Mouse (Mus musculus): ENCODE measurements around the gene Sarm1. TPM values are rescaled to one million over a fixed set of nuclear protein-coding genes. Genes with fewer than 3 reads are reported as not detected.

The Sarm1 gene
- polyA plus RNA-seq, 1 experiment from 2014 or later, result 34.9 TPM

- H3K4me2 ChIP-seq (ENCODE audit: low read length), result no peak overlapping the region
- WGBS, result 75% methylated on average over 2 of the region's 2 CpGs
- no peak for DNase-seq (ENCODE audit: low spot score)
- no peaks in the 10 kb centered on the region for H3K36me3 ChIP-seq (ENCODE audit: control insufficient read depth, insufficient read depth, low read length)
- H3K27ac ChIP-seq (ENCODE audit: low read depth, low read length), result no peak overlapping the region
- no peaks in the 10 kb centered on the region for H3K27me3 ChIP-seq (replicated peaks; ENCODE audit: control insufficient read depth, insufficient read depth, low read length)
- no peak overlapping the region for H3K4me3 ChIP-seq (ENCODE audit: low read depth, low read length)
- no peak overlapping the region for H3K9ac ChIP-seq (ENCODE audit: low read length)
- ATAC-seq, result no peak
- H3K4me1 ChIP-seq (ENCODE audit: control insufficient read depth, insufficient read depth, low read length), result no peaks in the 10 kb centered on the region
- H3K9me3 ChIP-seq (replicated peaks; ENCODE audit: control insufficient read depth, low read length), result no peaks in the 10 kb centered on the region
Observed at GRCm38 (mm10) chr11:78424352-78424751, 73.2 kb downstream of the Sarm1 start.

Other genes starting within 250 kb of the Sarm1 start
- 49.4 and 56.0 TPM in 2 replicates for gene 2610507B11Rik, start 236.0 kb downstream of the Sarm1 start, polyA plus RNA-seq (2014; fragmentation: Nextera tagmentation; extraction: Ambion mirVana)
- 0.19 and 0.43 TPM in 2 replicates for gene BC030499, start 206.9 kb downstream of the Sarm1 start, polyA plus RNA-seq (2014; fragmentation: Nextera tagmentation; extraction: Ambion mirVana)
- gene Spag5, start 196.2 kb downstream of the Sarm1 start, polyA plus RNA-seq (2014; fragmentation: Nextera tagmentation; extraction: Ambion mirVana), result 21.5 and 25.4 TPM in 2 replicates
- gene Aldoc, start 174.8 kb downstream of the Sarm1 start, polyA plus RNA-seq (2014; fragmentation: Nextera tagmentation; extraction: Ambion mirVana), result 161 and 167 TPM in 2 replicates
- gene Pigs, start 169.3 kb downstream of the Sarm1 start, polyA plus RNA-seq (2014; fragmentation: Nextera tagmentation; extraction: Ambion mirVana), result 46.8 and 51.0 TPM in 2 replicates
- 72.5 and 73.8 TPM in 2 replicates for gene Unc119, start 154.3 kb downstream of the Sarm1 start, polyA plus RNA-seq (2014; fragmentation: Nextera tagmentation; extraction: Ambion mirVana)
- gene Foxn1, start 111.2 kb downstream of the Sarm1 start, polyA plus RNA-seq (2014; fragmentation: Nextera tagmentation; extraction: Ambion mirVana), result not detected in 2 replicates
- gene Slc13a2, start 75.5 kb downstream of the Sarm1 start, polyA plus RNA-seq (2014; fragmentation: Nextera tagmentation; extraction: Ambion mirVana), result not detected in 2 replicates
- 18.4 and 19.2 TPM in 2 replicates for gene Slc46a1, start 32.1 kb downstream of the Sarm1 start, polyA plus RNA-seq (2014; fragmentation: Nextera tagmentation; extraction: Ambion mirVana)
- 88.4 and 120 TPM in 2 replicates for gene Vtn, start 1.3 kb upstream of the Sarm1 start, polyA plus RNA-seq (2014; fragmentation: Nextera tagmentation; extraction: Ambion mirVana)
- 0.66 and 0.72 TPM in 2 replicates for gene Sebox, start 5.7 kb upstream of the Sarm1 start, polyA plus RNA-seq (2014; fragmentation: Nextera tagmentation; extraction: Ambion mirVana)
- gene Tmem199, start 14.4 kb upstream of the Sarm1 start, polyA plus RNA-seq (2014; fragmentation: Nextera tagmentation; extraction: Ambion mirVana), result 93.1 and 93.2 TPM in 2 replicates
- gene Poldip2, start 14.4 kb upstream of the Sarm1 start, polyA plus RNA-seq (2014; fragmentation: Nextera tagmentation; extraction: Ambion mirVana), result 185 TPM in 2 replicates
- 66.1 and 71.3 TPM in 2 replicates for gene Tnfaip1, start 38.6 kb upstream of the Sarm1 start, polyA plus RNA-seq (2014; fragmentation: Nextera tagmentation; extraction: Ambion mirVana)
- 118 and 126 TPM in 2 replicates for gene Ift20, start 38.6 kb upstream of the Sarm1 start, polyA plus RNA-seq (2014; fragmentation: Nextera tagmentation; extraction: Ambion mirVana)
- gene Tmem97, start 53.0 kb upstream of the Sarm1 start, polyA plus RNA-seq (2014; fragmentation: Nextera tagmentation; extraction: Ambion mirVana), result 40.0 and 48.5 TPM in 2 replicates
- 31.6 and 38.0 TPM in 2 replicates for gene Nlk, start 199.6 kb upstream of the Sarm1 start, polyA plus RNA-seq (2014; fragmentation: Nextera tagmentation; extraction: Ambion mirVana)